Mouse (Mus musculus) common myeloid progenitor, adult 5-6 weeks (primary cell): ENCODE data around the gene Mtln. TPM values are rescaled to one million over a fixed set of nuclear protein-coding genes. Genes with fewer than 3 reads are reported as not detected.

Source experiments
- ATAC-seq: replicated peaks from 2 replicates; pipeline ENCODE4 v1.8.0; 2016; ENCODE audit warnings: low read depth, mild to moderate bottlenecking, moderate TSS enrichment, inconsistent platforms; ENCODE audit not compliant: poor library complexity, severe bottlenecking
- total RNA-seq: library from RNA; stranded (forward); fragments of 200-1000, 187-1606 nt; gene quantifications from 2 replicates; pipeline ENCODE4 v1.2.3, GENCODE M21; 2017

Gene Mtln
- total RNA-seq, 1 experiment from 2014 or later, result 42.8 TPM

- ATAC-seq, result no peak
These were observed 35.1 kb downstream of the Mtln start for GRCm38 (mm10) chr2:127757171-127757570.

- ATAC-seq, result no peak
These were observed 38.2 kb downstream of the Mtln start for GRCm38 (mm10) chr2:127754113-127754512.

- no peak for ATAC-seq
These were observed 40.3 kb downstream of the Mtln start for GRCm38 (mm10) chr2:127751849-127752610.

GRCm38 (mm10) chr2:127749376-127749775 lies 42.9 kb downstream of the Mtln start:
- no peak for ATAC-seq

GRCm38 (mm10) chr2:127748316-127748715 lies 44.0 kb downstream of the Mtln start:
- no peak for ATAC-seq

- no peak for ATAC-seq
These were observed 49.7 kb downstream of the Mtln start for GRCm38 (mm10) chr2:127742637-127743036.

Other genes with a start within 250 kb of the Mtln start
- 1.7 and 2.7 TPM in 2 replicates for gene Zfp661, start 205.4 kb downstream of the Mtln start, total RNA-seq
- gene Mrps5, start 205.3 kb downstream of the Mtln start, total RNA-seq, result 80.0 and 148 TPM in 2 replicates
- gene Mal, start 135.8 kb downstream of the Mtln start, total RNA-seq, result not detected in 2 replicates
- gene Mall, start 62.6 kb downstream of the Mtln start, total RNA-seq, result not detected in 2 replicates
- 21.3 and 33.4 TPM in 2 replicates for gene Nphp1, start 3.6 kb downstream of the Mtln start, total RNA-seq
- gene Bub1, start 39.4 kb upstream of the Mtln start, total RNA-seq, result 52.7 and 60.3 TPM in 2 replicates
- 0.97 TPM in 1 of 2 replicates, not detected in the other for gene Acoxl, start 46.4 kb upstream of the Mtln start, total RNA-seq